Mouse (Mus musculus) granulocyte monocyte progenitor cell, adult 5-6 weeks (primary cell): Measurements from ENCODE around the gene Cdca5. TPM values are rescaled to one million over a fixed set of nuclear protein-coding genes. Genes with fewer than 3 reads are reported as not detected.
A peak's percentile ranks its signal among the peaks of the same experiment; 100 is the strongest.
"Not testable (repeated sequence)": the region's sequence is repeated elsewhere in the genome, so short reads cannot be mapped to it uniquely, and the experiment has no call there.

ENCODE experiments used
- ATAC-seq: replicated peaks from 2 replicates; pipeline ENCODE4 v1.8.0; 2016; ENCODE audit warnings: mild to moderate bottlenecking, moderate TSS enrichment, inconsistent platforms; ENCODE audit not compliant: poor library complexity, severe bottlenecking
- total RNA-seq, 2 experiments: library from RNA; stranded (forward) in 1 of 2; stranded (reverse) in 1 of 2; fragments of 200-712, 200-1000 nt in 1 of 2; fragments of >200 nt in 1 of 2; fragmentation: Nextera tagmentation in 1 of 2; gene quantifications; 2 replicates each; pipeline ENCODE4 v1.2.3; 2014 to 2017

Cdca5 gene
- total RNA-seq (2014; fragmentation: Nextera tagmentation) (39.0 and 43.6 TPM in 2 replicates), total RNA-seq (2017) (34.8 and 42.1 TPM in 2 replicates)

- ATAC-seq = peak; percentile 92
Measured at GRCm38 (mm10) chr19:6084478-6085248, at the start of gene Cdca5, which contains the start of gene Zfpl1. Gene Cdca5 (plus strand): TSS chr19:6084983. Gene Zfpl1 (minus strand): TSS chr19:6084956.

GRCm38 (mm10) chr19:6035966-6036585, 48.7 kb upstream of the Cdca5 start:
- peak; percentile 88 for ATAC-seq

GRCm38 (mm10) chr19:6037695-6038094, 47.1 kb upstream of the Cdca5 start:
- no peak for ATAC-seq

GRCm38 (mm10) chr19:6038326-6038725, 46.5 kb upstream of the Cdca5 start:
- ATAC-seq = no peak

GRCm38 (mm10) chr19:6040002-6040401, 44.8 kb upstream of the Cdca5 start:
- ATAC-seq = no peak

- no peak for ATAC-seq
Measured at GRCm38 (mm10) chr19:6042293-6042692, 42.5 kb upstream of the Cdca5 start.

GRCm38 (mm10) chr19:6044102-6044501, 40.7 kb upstream of the Cdca5 start:
- not testable (repeated sequence) for ATAC-seq

GRCm38 (mm10) chr19:6045366-6046293, 39.2 kb upstream of the Cdca5 start:
- ATAC-seq = peak; percentile 2; the same call in 1 of the 2 replicates

GRCm38 (mm10) chr19:6046294-6047153, 38.3 kb upstream of the Cdca5 start, which contains the start of gene Syvn1:
Gene Syvn1 (plus strand): TSS chr19:6046576.
- peak; percentile 78 for ATAC-seq

GRCm38 (mm10) chr19:6047154-6047898, 37.5 kb upstream of the Cdca5 start:
- no peak for ATAC-seq

- no peak for ATAC-seq
Measured at GRCm38 (mm10) chr19:6047899-6048166, 37.0 kb upstream of the Cdca5 start.

GRCm38 (mm10) chr19:6048681-6049410, 35.9 kb upstream of the Cdca5 start:
- ATAC-seq = no peak

GRCm38 (mm10) chr19:6052516-6052915, 32.3 kb upstream of the Cdca5 start:
- no peak for ATAC-seq

- ATAC-seq = no peak
Measured at GRCm38 (mm10) chr19:6054296-6054695, 30.5 kb upstream of the Cdca5 start.

GRCm38 (mm10) chr19:6056696-6057095, 28.1 kb upstream of the Cdca5 start:
- no peak for ATAC-seq

- ATAC-seq = peak; percentile 76
Measured at GRCm38 (mm10) chr19:6057313-6058096, 27.3 kb upstream of the Cdca5 start, which contains the start of the genes Mrpl49 and Fau. Gene Mrpl49 (minus strand): TSS chr19:6057785. Gene Fau (plus strand): TSS chr19:6057844.

- ATAC-seq = no peak
Measured at GRCm38 (mm10) chr19:6058513-6058912, 26.3 kb upstream of the Cdca5 start.

GRCm38 (mm10) chr19:6058966-6059365, 25.8 kb upstream of the Cdca5 start:
- no peak for ATAC-seq
